Mouse (Mus musculus): Measurements from ENCODE around the gene Defa21. TPM values are rescaled to one million over a fixed set of nuclear protein-coding genes. Genes with fewer than 3 reads are reported as not detected.

Gene Defa21
- polyA plus RNA-seq, 1 experiment from 2014 or later, result not detected

Other genes starting within 250 kb of the Defa21 start
- not detected in 2 replicates for gene Defb33, start 132.9 kb upstream of the Defa21 start, polyA plus RNA-seq (2015; fragmentation: Nextera tagmentation; extraction: Ambion mirVana)
- gene Gm15056, start 122.9 kb upstream of the Defa21 start, polyA plus RNA-seq (2015; fragmentation: Nextera tagmentation; extraction: Ambion mirVana), result not detected in 2 replicates
- not detected in 2 replicates for gene Gm6040, start 103.5 kb upstream of the Defa21 start, polyA plus RNA-seq (2015; fragmentation: Nextera tagmentation; extraction: Ambion mirVana)
- not detected in 2 replicates for gene AY761185, start 80.8 kb upstream of the Defa21 start, polyA plus RNA-seq (2015; fragmentation: Nextera tagmentation; extraction: Ambion mirVana)
- not detected in 2 replicates for gene Defa23, start 29.5 kb downstream of the Defa21 start, polyA plus RNA-seq (2015; fragmentation: Nextera tagmentation; extraction: Ambion mirVana)
- gene Defa35, start 39.5 kb downstream of the Defa21 start, polyA plus RNA-seq (2015; fragmentation: Nextera tagmentation; extraction: Ambion mirVana), result not detected in 2 replicates
- not detected in 2 replicates for gene Defa25, start 58.9 kb downstream of the Defa21 start, polyA plus RNA-seq (2015; fragmentation: Nextera tagmentation; extraction: Ambion mirVana)
- gene Gm14851, start 70.5 kb downstream of the Defa21 start, polyA plus RNA-seq (2015; fragmentation: Nextera tagmentation; extraction: Ambion mirVana), result not detected in 2 replicates
- gene Defa30, start 109.1 kb downstream of the Defa21 start, polyA plus RNA-seq (2015; fragmentation: Nextera tagmentation; extraction: Ambion mirVana), result not detected in 2 replicates
- not detected in 2 replicates for gene Defa22, start 136.7 kb downstream of the Defa21 start, polyA plus RNA-seq (2015; fragmentation: Nextera tagmentation; extraction: Ambion mirVana)
- gene Defa31, start 166.1 kb downstream of the Defa21 start, polyA plus RNA-seq (2015; fragmentation: Nextera tagmentation; extraction: Ambion mirVana), result not detected in 2 replicates
- gene Gm15293, start 176.0 kb downstream of the Defa21 start, polyA plus RNA-seq (2015; fragmentation: Nextera tagmentation; extraction: Ambion mirVana), result not detected in 2 replicates
- not detected in 2 replicates for gene Gm15292, start 224.2 kb downstream of the Defa21 start, polyA plus RNA-seq (2015; fragmentation: Nextera tagmentation; extraction: Ambion mirVana)

All from hindbrain, embryonic 13.5 days (tissue).